ENCODE assay signal across 8 mouse cellular contexts in genomic region chr17:46384061-46384801, GRCm38 (mm10). TPM values are rescaled to one million over a fixed set of nuclear protein-coding genes. Genes with fewer than 3 reads are reported as not detected.
A peak's percentile ranks its signal among the peaks of the same experiment; 100 is the strongest.
DNase-seq lines count a peak whose midpoint lies in the region; ATAC-seq and TF ChIP-seq lines count a peak whose summit lies in the region.

No protein-coding gene starts in this region.

- ATAC-seq in intestine, postnatal 0 days: no peak
- ATAC-seq in liver, embryonic 15.5 days (ENCODE audit: insufficient read depth): peak; percentile 8; the same call in 1 of the 2 replicates
- ATAC-seq in neural tube, embryonic 15.5 days (ENCODE audit: low FRiP score): peak; percentile 35

- H3K27ac ChIP-seq in layer of hippocampus, adult 2 months: peak overlapping the region; percentile 89
- peak overlapping the region; percentile 76 for H3K27ac ChIP-seq in intestine, postnatal 0 days (ENCODE audit: low read depth, low read length)
- H3K27ac ChIP-seq in liver, embryonic 15.5 days (replicated peaks): peak overlapping the region; percentile 80
- peak overlapping the region; percentile 92 for H3K27ac ChIP-seq in neural tube, embryonic 15.5 days (replicated peaks)

- peak overlapping the region; percentile 84 for H3K9ac ChIP-seq in intestine, postnatal 0 days (ENCODE audit: low read depth, low read length)
- H3K9ac ChIP-seq in liver, embryonic 15.5 days: peak overlapping the region; percentile 85
- peak overlapping the region; percentile 96 for H3K9ac ChIP-seq in neural tube, embryonic 15.5 days (replicated peaks)

- H3K9me3 ChIP-seq in intestine, postnatal 0 days (ENCODE audit: control insufficient read depth): no peaks in the 10 kb centered on the region
- H3K9me3 ChIP-seq in liver, embryonic 15.5 days (replicated peaks): no peaks in the 10 kb centered on the region
- H3K9me3 ChIP-seq in neural tube, embryonic 15.5 days (replicated peaks): no peaks in the 10 kb centered on the region

- H3K36me3 ChIP-seq in intestine, postnatal 0 days (ENCODE audit: control insufficient read depth, insufficient read depth): no peaks in the 10 kb centered on the region; the same call in none of the 2 replicates
- no peaks in the 10 kb centered on the region for H3K36me3 ChIP-seq in liver, embryonic 15.5 days (replicated peaks)
- peaks cover 15% of the 10 kb centered on the region for H3K36me3 ChIP-seq in neural tube, embryonic 15.5 days

- WGBS in intestine, postnatal 0 days: 1% methylated on average over 62 of the region's 70 CpGs
- WGBS in liver, embryonic 15.5 days (ENCODE audit: insufficient replicate concordance): under 1% methylated on average over 68 of the region's 70 CpGs
- 1% methylated on average over 55 of the region's 70 CpGs for WGBS in neural tube, embryonic 15.5 days

- no peaks in the 10 kb centered on the region for H3K27me3 ChIP-seq in intestine, postnatal 0 days (replicated peaks; ENCODE audit: control insufficient read depth, insufficient read depth, low read length)
- H3K27me3 ChIP-seq in liver, embryonic 15.5 days: peaks cover 28% of the 10 kb centered on the region
- H3K27me3 ChIP-seq in neural tube, embryonic 15.5 days (replicated peaks): no peaks in the 10 kb centered on the region

- TF ChIP-seq CTCF in layer of hippocampus, adult 2 months (conservative IDR thresholded peaks at IDR 0.05): no peak
- no peak for TF ChIP-seq CTCF in intestine, postnatal 0 days (IDR thresholded peaks at IDR 0.05; ENCODE audit: low read depth)

- H3K4me1 ChIP-seq in intestine, postnatal 0 days (replicated peaks; ENCODE audit: control insufficient read depth, insufficient read depth, low read length): no peaks in the 10 kb centered on the region
- H3K4me1 ChIP-seq in liver, embryonic 15.5 days (replicated peaks): peaks cover 26% of the 10 kb centered on the region
- peaks cover 17% of the 10 kb centered on the region for H3K4me1 ChIP-seq in neural tube, embryonic 15.5 days

- DNase-seq in layer of hippocampus, adult 2 months (ENCODE audit: low spot score in 2 of 2): peak in 1 of 2 experiments; percentile 17
- no peak for DNase-seq in layer of hippocampus, adult 8-10 months (ENCODE audit: low spot score in 2 of 2)
- DNase-seq in cerebellum, adult 11 months: peak; percentile 27
- peak; percentile 45 for DNase-seq in gastrocnemius, postnatal 10 days
- peak; percentile 40 for DNase-seq in thymus, postnatal 14 days

- H3K4me2 ChIP-seq in intestine, postnatal 0 days (replicated peaks; ENCODE audit: low read depth): peak overlapping the region; percentile 98
- H3K4me2 ChIP-seq in liver, embryonic 15.5 days: peak overlapping the region; percentile 99
- H3K4me2 ChIP-seq in neural tube, embryonic 15.5 days: peak overlapping the region; percentile 87

- peak overlapping the region; percentile 82 for H3K4me3 ChIP-seq in layer of hippocampus, adult 2 months
- H3K4me3 ChIP-seq in intestine, postnatal 0 days (ENCODE audit: low read depth, low read length): peak overlapping the region; percentile 94
- H3K4me3 ChIP-seq in liver, embryonic 15.5 days (replicated peaks): peak overlapping the region; percentile 80
- H3K4me3 ChIP-seq in neural tube, embryonic 15.5 days (replicated peaks): peak overlapping the region; percentile 95

RNA-seq across cellular contexts. Expression of gene Zfp318, which starts 0.7 kb away (rescaled TPM):
- total RNA-seq in layer of hippocampus, adult 2 months (2021): 10 to 100 TPM; 57.4 to 70.5 TPM
- total RNA-seq in layer of hippocampus, adult 8-10 months (2022): 10 to 100 TPM; 58.6 to 65.2 (median 62.2) TPM
- 10 to 100 TPM; 17.5 to 24.1 TPM for total RNA-seq in gastrocnemius, postnatal 10 days (2021)
- polyA plus RNA-seq in intestine, postnatal 0 days (2015; fragmentation: Nextera tagmentation; extraction: Ambion mirVana): 2.2 and 3.8 TPM in 2 replicates
- 1.5 and 1.7 TPM in 2 replicates for polyA plus RNA-seq in liver, embryonic 15.5 days (2015; fragmentation: Nextera tagmentation; extraction: Ambion mirVana)
- 19.0 and 19.9 TPM in 2 replicates for polyA plus RNA-seq in neural tube, embryonic 15.5 days (2015; fragmentation: Nextera tagmentation; extraction: Ambion mirVana)

RNA-seq across cellular contexts. Expression of gene Crip3, which starts 44.5 kb away (rescaled TPM):
- total RNA-seq in layer of hippocampus, adult 2 months (2021): 1 to 10 TPM; 2.4 to 6.3 TPM
- total RNA-seq in layer of hippocampus, adult 8-10 months (2022): 1 to 10 TPM; 3.9 to 7.1 (median 4.2) TPM
- total RNA-seq in gastrocnemius, postnatal 10 days (2021): 1 to 10 TPM; 1.9 to 2.0 TPM
- polyA plus RNA-seq in intestine, postnatal 0 days (2015; fragmentation: Nextera tagmentation; extraction: Ambion mirVana): 0.12 TPM in 1 of 2 replicates, not detected in the other
- polyA plus RNA-seq in liver, embryonic 15.5 days (2015; fragmentation: Nextera tagmentation; extraction: Ambion mirVana): not detected in 2 replicates
- 2.7 and 43.4 TPM in 2 replicates for polyA plus RNA-seq in neural tube, embryonic 15.5 days (2015; fragmentation: Nextera tagmentation; extraction: Ambion mirVana)

RNA-seq across cellular contexts. Expression of gene Slc22a7, which starts 54.0 kb away (rescaled TPM):
- total RNA-seq in layer of hippocampus, adult 2 months (2021): under 1 TPM in 1 of 2 experiments, not detected in 1; 0.28 TPM
- 1 to 10 TPM in 1 of 4 experiments, under 1 TPM in 3; 0.23 to 1.2 (median 0.84) TPM for total RNA-seq in layer of hippocampus, adult 8-10 months (2022)
- under 1 TPM in 1 of 2 experiments, not detected in 1; 0.36 TPM for total RNA-seq in gastrocnemius, postnatal 10 days (2021)
- not detected in 2 replicates for polyA plus RNA-seq in intestine, postnatal 0 days (2015; fragmentation: Nextera tagmentation; extraction: Ambion mirVana)
- polyA plus RNA-seq in liver, embryonic 15.5 days (2015; fragmentation: Nextera tagmentation; extraction: Ambion mirVana): not detected in 2 replicates
- polyA plus RNA-seq in neural tube, embryonic 15.5 days (2015; fragmentation: Nextera tagmentation; extraction: Ambion mirVana): 1.3 TPM in 1 of 2 replicates, not detected in the other

RNA-seq across cellular contexts. Expression of gene Abcc10, which starts 56.1 kb away (rescaled TPM):
- total RNA-seq in layer of hippocampus, adult 2 months (2021): 1 to 10 TPM; 8.9 to 9.7 TPM
- 10 to 100 TPM in 2 of 4 experiments, 1 to 10 TPM in 2; 9.8 to 12.0 (median 10.0) TPM for total RNA-seq in layer of hippocampus, adult 8-10 months (2022)
- total RNA-seq in gastrocnemius, postnatal 10 days (2021): 1 to 10 TPM; 3.5 to 4.2 TPM
- polyA plus RNA-seq in intestine, postnatal 0 days (2015; fragmentation: Nextera tagmentation; extraction: Ambion mirVana): 5.4 and 6.2 TPM in 2 replicates
- polyA plus RNA-seq in liver, embryonic 15.5 days (2015; fragmentation: Nextera tagmentation; extraction: Ambion mirVana): 1.8 and 2.0 TPM in 2 replicates
- 9.3 TPM in 2 replicates for polyA plus RNA-seq in neural tube, embryonic 15.5 days (2015; fragmentation: Nextera tagmentation; extraction: Ambion mirVana)

Comparison
In these comparisons a context has a peak if more than half of its experiments do, and no peak if none do; other contexts are left out.
1. DNase-seq: peak in cerebellum, adult 11 months (single experiment), gastrocnemius, postnatal 10 days (single experiment) and thymus, postnatal 14 days (single experiment); none in layer of hippocampus, adult 8-10 months (0 of 2).
2. Peak in every context shown above with its lines, with median percentiles within 50 percentile points of each other: H3K27ac ChIP-seq, H3K4me3 ChIP-seq, H3K4me2 ChIP-seq and H3K9ac ChIP-seq.